Mouse (Mus musculus) CD4-positive, CD25-positive, alpha-beta regulatory T cell, adult 2 months (primary cell): ENCODE measurements around the gene Rictor.

Experiments used
- DNase-seq: peaks from one replicate; pipeline ENCODE4 v3.0.0-alpha.2; 2012; ENCODE audit warnings: low read depth, low spot score

Rictor gene

DNA sequence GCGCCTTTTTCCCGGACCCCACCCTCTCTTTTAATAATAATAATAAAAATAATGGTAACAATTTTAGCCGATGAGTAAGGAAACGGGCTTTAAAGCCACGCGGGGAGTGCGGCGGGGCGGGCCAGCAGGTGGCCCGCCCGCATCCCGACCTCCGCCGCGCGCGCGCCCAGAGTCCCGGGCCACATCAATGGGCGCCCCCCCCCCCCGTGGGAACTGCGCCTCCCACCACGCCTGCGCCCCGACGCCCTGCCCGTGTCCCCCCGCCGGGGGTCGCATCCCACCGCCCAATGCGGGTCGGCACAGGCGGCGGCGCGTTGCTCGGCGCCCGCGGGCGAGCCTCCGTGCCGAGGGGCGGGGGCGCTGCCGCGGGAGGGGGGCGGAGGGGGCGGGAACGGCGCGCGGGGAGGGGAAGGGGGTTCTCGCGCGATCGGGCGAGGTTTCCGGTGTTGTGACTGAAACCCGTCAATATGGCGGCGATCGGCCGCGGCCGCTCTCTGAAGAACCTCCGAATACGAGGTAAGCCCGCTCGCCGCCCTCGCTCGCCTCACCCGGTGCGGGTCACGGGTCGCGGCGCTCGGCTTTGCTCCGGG is at the start of gene Rictor:
Rictor (plus strand) TSS at position 444 of the 590 bp plus-strand sequence.
- peak; percentile 93 for DNase-seq

DNA sequence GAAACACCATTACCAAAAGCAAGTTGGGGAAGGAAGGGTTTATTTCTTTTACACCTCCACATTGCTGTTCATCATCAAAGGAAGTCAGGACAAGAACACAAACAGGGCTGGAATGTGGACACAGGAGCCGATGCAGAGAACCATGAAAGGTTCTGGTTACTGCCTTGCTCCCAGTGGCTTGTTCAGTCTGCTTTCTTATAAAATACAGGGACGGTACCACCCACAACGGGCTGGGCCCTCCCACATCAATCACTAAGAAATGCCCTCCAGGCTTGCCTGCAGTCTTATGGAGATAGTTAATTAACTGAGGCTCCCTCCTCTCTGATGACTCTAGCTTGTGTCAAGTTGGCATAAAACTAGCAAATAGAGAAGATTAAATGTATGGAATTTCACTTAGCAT is 46.2 kb upstream of the Rictor start:
- no peak for DNase-seq

DNA sequence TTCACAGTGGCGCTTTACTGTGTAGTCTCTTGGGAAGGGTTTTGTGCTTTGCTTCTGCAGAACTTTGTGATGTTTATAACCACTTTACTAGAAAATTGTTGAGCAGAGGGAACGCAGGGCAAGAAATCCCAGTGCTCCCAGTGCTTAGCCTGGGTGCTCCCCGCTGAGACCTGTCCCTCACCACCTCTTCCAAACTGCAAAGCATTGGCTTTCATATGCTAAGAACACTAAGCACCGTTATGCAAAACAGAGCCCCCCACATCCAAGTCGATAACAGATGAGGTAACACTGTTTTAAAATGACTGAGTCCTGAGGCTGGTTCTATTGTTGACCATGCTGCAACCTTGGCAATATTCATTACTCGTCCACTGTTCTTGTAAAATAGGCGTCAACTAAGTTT is 44.2 kb upstream of the Rictor start:
- DNase-seq: no peak

DNA sequence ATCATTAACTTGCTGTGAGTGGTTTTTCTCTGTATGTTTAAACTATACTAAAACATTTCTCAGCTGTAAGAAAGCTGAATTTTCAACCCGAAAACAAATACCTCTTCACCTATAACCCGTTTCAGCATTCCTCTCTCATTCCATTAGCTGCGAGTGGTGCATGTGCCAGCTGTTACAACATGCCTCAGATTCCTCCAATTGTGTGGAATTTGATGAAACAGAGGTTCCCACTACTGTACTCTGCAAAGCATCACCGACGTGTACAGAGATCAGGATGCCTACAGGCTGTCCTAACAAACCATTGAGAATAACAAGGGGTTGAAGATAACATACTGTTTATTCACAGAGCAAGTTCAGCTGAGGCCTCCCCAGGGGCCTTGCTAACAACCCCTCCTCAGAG is 42.1 kb upstream of the Rictor start:
- DNase-seq: no peak

DNA sequence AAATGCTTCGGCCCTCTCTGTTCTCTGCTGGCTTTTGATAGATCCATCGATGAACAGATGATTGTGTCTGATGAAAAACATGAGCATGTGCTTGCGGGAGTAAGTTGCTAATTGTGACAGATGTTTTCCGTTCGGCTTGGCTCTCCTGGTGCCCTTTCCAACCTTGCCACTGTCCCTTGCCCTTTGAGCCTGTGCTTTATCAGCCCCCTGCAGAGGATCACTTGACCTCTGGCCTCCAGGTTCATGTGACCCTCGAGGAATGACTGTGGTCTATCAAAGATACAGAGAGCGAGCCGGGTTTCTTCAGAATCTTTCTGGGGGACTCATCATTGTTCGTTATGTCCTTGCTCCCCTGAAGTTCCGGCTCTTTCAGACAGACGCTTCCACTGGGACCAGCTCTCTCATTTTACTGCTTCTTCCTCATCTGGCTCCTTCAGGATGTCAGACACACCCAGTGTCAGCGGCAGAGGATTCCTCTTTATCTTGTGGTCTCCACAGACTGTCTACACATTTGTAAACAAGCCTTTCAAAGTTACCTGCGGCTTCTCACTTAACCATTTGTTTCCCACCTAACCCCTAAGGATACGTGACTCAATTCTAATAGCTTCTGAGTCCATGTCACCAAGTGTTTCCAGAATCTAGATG is 39.3 kb upstream of the Rictor start:
- no peak for DNase-seq

DNA sequence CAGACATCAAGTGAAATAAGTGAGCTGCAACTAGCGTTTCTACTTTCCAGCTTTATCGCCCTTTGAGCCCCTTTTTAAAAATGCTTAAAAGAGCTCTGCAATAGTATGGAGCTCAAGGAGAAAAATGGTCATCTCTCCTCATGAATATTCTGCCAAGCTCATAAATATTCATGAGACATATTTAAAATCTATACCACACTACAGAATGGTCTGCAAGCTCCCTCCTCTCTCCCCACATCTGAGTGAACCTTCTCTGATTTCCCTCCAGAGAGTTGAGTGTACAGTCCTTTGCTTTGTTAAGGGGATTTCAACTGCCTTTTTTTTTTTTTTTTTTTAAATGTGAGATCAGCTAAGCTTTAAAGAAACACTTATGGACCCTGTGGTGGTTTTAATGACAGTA is 29.7 kb upstream of the Rictor start:
- no peak for DNase-seq

DNA sequence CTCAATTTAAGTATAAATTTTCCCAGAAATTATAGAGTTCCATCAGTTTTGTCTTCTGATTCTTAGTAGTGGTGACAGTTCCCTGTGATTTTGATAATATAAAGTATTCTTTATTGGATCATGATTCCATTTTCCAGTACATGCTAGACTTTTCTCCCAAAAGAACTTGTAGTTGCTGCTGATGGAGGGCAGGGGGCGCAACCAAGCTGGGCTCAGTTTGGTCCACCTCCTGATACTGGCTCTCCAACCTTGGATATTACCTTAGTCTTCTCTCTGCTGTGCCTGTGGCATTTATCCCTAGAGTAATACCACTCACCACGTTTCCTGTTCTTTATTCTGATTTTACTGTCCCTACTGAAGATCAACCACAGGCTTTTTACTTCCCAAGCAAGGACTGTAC is 6.0 kb upstream of the Rictor start:
- DNase-seq: peak; percentile 52

DNA sequence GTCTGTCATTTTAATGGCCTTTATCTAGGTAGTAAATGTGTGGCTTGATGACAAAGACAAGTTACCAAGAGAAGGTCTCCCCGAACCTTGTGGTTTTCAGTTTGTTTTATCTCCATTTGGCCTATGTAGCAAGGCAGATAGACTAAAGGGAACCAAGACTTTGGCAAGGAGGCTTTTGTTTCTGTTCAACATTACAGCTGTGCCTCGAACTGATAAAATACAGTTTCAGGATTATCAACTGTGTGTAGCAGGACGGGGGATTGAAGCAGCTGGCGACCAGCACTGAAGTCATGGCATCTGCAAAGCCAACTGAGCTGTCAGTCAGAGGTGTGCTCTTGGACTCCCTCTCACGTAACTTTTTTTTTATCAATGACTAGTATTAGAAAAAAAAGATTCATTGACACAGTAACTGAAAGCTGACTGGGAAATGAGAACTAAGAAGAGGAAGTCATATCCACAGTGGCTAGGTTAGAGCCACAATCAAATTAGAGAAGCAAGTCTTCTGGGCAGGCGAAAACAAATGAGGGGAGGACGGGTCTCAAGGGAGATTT is 2.8 kb upstream of the Rictor start:
- DNase-seq: peak; percentile 26

DNA sequence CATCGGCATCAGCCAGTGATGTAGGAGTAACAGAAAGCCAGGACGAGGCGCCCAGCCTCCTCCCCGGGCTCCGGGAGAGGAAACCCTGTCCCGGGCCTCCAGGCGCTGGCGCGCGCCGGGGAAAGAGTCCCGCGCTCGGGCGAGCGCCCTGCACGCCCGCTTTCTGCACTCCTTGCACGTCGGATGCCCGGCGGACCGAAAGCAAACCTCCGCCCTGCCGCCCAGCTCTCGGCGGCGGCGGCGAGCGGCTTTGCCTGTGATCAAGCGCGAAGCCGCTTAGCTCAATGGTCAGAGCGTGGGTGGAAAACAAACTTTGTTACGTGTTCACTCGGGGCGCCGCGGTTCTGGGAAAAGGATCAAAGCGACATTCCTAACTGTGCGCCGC is 636 bp upstream of the Rictor start:
- peak; percentile 66 for DNase-seq

DNA sequence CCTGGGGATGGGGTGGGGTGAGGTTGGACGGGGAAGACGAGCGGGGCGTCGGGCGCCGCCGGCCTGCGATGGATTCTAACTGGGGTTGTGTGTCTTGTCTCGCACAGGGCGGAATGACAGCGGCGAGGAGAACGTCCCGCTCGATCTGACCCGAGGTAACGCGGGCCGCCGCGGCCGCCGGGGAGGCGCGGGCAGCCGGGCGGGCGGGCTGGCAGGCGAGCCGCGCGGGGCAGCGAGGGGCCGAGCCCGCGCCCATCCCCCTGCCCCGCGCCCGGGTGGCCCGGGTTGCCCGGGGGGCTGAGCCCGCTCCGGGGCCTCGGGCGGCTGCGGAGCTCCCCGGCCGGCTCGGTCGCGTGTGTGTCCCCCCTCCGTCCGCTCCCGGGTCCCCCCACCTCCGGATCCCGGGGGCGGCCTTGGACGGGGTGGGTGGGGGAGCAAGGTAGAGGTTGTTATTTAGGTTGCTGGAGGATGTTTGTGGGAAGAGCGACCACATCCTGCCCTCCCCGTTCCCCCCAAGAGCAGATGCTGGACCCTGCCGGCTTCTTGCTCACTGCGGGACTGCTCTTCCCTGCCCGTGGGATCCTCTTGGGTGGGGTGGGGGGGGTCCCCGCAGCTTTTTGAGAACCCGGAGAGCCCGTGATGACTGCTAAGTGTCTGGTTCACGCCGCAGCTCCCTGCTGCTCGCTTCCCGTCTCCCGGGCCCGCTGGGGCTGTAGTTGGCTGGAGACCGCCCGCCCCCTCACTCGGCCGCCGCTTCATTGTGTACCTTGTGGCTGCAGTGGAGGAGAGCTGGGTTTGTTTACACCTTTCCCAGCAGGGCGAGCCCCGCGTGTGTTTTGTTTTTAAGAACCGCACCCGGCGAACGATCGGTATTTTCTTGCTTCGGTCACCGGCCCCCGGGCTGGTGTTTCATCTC is 605 bp downstream of the Rictor start:
- peak; percentile 62 for DNase-seq

DNA sequence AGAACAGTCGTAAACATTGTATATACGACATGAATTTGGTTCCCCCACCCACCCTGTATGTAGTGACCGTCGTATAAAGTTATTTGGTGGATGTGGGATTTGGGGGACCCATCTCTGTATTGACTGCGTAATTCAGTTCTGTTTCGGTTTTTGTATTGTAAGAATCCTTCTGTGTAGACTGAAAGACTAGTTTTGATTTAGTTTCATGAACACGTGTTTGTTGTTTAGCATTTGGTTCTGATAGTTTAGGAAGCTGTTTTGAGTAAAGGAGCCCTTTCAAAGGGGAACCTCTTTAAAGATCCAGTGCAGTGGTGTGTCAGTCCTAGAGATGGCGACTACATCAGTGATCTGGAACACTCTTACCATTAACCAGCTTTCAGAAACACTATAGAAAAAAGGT is 1.4 kb downstream of the Rictor start:
- DNase-seq: no peak

DNA sequence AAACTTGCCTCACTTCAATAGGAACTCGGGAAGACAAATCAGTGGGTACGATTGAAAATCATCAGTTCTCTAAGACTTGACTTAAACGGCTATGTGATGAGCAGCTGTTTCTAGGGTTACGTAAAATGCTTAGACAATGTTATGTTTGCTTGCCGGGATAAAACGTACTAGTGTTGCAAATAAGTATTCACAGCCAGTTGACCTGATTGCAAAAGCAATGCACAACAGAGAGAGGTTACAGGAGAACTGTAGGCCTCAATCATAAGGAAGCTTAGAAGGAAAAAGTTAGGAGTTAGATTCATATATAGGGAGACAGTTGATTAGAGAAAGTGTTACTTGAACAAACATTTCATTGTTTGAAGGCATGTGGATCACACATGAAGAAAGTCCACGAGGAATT is 2.2 kb downstream of the Rictor start:
- DNase-seq: no peak

DNA sequence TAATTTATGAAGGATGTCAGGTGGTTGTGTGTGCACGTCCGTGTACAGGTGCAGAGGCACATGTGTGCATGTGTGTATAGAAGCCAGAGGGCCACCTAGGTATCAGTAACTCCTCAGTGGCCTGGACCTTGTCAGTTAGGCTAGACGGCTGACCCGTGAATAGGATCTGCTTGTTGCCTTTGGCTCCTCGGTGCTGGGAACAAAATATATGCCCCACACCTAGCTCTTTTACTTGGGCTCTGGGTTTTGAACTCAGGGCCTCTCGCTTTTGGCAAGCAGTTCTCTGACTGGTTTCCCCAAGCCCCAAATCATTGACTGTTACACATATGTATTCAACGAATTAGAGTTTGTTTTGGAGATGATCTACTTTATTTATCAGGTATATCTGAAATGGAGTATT is 3.0 kb downstream of the Rictor start:
- no peak for DNase-seq

DNA sequence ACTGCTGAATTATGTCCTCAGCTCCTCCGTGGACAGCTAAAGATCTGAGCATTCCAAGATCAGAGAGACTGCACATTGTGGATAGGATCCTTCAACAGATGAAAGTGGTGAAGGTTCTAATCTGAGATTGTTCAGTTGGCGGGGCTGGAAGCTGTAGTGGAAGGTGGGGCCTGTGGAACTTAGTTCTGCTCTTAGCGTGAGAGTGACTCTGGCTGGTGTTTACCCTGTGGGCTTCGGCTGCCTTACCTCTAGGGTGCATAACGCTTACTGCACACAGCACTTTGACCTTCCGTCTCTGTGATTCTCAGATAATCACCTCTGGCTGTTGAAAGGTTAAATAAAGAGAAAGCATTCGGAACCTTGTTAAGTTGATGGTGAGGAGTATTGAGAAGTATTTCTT is 6.6 kb downstream of the Rictor start:
- DNase-seq: no peak

DNA sequence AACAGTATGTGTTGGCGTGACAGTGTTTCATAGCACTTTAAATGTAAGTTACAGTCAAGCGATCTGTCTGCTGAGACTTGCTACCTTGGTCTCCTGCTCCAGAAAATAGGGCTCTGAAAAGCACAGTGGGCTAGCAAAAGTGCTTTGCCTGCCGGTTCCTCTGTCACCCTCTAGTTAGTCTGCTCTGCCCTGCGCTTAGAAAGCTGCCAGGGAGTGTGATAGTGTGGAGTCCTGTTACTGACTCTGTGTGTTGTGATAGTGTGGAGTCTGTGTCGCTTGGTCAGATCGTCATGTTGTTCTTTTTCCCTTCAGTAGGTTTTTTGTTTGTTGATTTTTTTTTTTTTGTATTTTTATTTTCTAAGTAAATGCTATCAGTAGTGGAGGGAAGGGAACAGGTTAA is 7.1 kb downstream of the Rictor start:
- no peak for DNase-seq

DNA sequence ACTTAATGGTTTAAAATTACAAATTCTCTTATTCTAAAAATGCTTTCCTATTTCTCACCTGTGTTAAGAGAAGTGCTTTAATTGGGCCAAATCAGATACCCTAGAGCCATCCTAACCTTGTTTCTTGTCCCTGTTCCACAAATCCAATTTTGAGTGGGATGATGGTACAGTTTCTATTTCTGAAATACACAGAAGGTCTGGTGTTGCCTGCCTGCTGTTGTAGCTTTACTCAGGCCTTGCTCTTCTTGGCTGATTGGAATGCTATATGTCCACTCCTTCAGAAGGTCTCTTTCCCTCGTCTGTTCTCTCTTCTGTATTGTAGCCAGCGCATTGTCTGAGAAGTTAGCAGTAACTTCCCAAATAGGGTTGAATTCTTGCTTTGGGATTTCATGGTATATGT is 13.2 kb downstream of the Rictor start:
- no peak for DNase-seq

DNA sequence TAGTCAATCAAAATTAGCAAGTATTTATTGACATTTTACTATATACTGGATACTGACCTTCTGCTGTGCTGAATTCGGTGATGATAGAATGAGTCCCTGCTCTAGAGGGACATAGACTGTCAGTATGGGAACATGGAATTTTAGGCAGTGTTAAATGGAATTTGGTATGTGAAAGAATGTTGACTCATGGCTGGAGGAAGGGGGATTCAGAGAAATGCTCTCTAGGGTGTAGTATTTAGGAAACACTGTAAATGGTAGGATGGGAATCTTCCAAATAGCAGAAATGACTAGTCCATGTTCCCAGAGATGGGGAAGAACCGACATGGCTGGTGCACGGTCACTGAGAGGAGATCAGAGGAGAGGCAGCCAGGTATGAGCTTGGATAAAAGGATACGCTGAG is 13.6 kb downstream of the Rictor start:
- no peak for DNase-seq

DNA sequence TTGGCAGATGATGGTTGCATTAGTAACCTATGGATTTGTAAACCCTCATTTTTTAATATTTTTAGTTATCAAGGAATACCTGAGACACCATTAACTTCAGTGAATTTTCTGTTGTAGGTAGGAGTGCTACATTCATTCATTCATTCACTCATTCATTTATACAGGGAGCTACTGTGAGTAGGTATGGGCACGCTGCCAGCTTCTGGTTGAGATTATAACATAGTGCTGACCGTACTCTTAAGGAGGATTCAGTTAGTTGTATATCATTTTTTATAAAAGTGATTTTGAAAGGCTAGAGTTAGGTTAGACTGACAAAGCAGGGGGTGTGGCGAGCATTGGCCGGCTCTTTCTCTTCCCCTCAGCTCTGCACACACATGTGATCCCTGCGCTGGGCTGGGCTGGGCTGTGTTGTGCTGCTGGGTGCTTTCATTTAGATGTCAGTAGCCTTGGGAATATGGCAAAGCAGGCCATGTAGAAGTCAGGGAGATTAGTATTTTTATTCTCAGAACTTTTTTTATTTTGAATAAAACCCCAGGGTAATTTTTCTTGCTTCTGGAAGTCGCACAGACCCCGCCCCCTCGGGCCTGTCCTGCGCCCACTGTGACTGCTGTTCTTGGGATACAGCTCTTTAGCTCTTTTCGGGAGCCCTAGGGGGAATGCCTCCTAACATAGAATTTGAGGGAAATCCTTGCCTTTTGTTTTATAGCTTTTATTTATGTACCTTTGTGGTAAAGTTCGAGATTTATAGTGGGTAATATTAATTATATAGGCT is 14.4 kb downstream of the Rictor start:
- DNase-seq: no peak

DNA sequence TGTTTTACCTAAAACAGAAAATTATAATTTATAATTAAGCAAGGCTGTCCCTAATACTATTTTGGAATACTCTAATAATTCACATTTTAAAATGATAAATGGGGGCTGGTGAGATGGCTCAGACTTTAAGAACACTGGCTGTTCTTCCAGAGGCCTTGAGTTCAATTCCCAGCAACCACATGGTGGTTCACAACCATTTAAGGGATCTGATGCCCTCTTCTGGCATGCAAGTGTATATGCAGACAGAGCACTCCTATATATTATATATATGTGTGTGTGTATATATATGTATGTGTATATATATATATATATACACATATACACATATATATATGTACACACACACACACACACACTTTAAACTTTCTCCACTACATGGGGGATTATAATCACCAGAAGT is 15.2 kb downstream of the Rictor start:
- DNase-seq: peak; percentile 37

DNA sequence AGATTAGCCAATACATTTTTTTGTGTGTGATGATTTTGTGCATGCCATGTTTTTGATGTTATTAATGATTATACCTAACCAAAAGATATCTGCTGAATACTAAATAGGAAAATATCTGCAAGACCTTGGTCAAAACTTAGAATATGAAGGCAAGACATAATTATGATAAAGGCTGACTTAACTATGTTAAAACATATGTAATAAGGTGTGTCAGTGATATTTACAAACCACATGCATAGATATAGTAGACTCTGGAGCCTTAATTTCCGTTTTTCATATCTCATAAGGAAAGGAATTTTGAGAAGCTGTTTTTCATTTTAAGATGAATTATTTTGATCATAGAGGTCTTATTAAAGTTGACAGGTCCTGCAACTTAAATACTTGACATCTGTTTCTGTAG is 16.3 kb downstream of the Rictor start:
- DNase-seq: no peak

DNA sequence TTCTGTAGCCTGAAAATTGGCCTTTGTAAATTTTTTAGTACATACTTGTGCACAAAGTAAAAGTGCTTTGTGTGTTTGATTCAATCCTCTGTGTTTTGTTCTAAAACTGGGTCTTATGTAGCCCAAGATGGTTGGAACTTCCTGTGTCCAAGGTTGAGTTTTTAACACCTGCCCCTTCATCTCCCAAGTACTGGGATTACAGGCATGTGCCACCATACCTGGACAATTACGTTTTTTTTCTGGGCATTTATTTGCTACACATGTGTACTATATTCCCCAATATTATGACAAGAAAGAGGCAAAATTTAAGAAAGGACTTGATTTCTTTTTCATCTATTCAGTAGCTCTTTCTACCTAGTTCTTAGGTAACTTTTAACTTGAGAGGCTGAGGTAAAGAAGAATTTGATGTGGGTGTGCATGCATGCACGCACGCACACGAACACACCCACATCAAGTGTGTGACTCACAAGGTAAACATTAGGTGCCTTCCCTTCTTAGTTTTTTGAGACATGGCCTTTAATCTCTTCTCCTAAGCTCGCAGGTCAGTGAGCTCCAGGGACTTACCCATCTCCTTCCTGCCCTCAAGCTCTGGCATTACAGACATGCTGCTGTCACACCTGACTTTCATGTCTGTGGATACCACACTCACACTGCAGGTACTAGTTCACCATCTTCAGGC is 18.1 kb downstream of the Rictor start:
- peak; percentile 59 for DNase-seq
